In genomic region chr17:86476674-86477073, GRCm38 (mm10) we compare ENCODE assay signal across 27 mouse cellular contexts. TPM values are rescaled to one million over a fixed set of nuclear protein-coding genes. Genes with fewer than 3 reads are reported as not detected.
"Had no signal": no experiment of that assay in that cellular context is flagged by ENCODE, and none has a peak within 500 bp of the region (broad histone marks: within the 10 kb centered on the region; RNA-seq: fewer than 3 reads in every experiment).

No protein-coding gene starts in this region.

- H3K36me3 ChIP-seq: limb, embryonic 10.5 days; limb, embryonic 13.5 days; liver, embryonic 12.5 days; liver, embryonic 15.5 days; lung, embryonic 15.5 days; midbrain, embryonic 10.5 days; midbrain, embryonic 13.5 days had no signal

- H3K27ac ChIP-seq: layer of hippocampus, adult 2 months; limb, embryonic 10.5 days; limb, embryonic 13.5 days; liver, embryonic 12.5 days; liver, embryonic 15.5 days; lung, embryonic 15.5 days; midbrain, embryonic 10.5 days; midbrain, embryonic 13.5 days; neural tube, embryonic 13.5 days had no signal

- H3K27me3 ChIP-seq: limb, embryonic 13.5 days; liver, embryonic 12.5 days; liver, embryonic 15.5 days; lung, embryonic 15.5 days; megakaryocyte, embryonic 14.5 days; midbrain, embryonic 13.5 days; neural tube, embryonic 13.5 days had no signal

- H3K4me2 ChIP-seq: limb, embryonic 13.5 days; liver, embryonic 12.5 days; liver, embryonic 15.5 days; lung, embryonic 15.5 days; midbrain, embryonic 13.5 days; neural tube, embryonic 13.5 days had no signal

- ATAC-seq: inflammation-experienced regulatory T-cells, adult 6 months; intestine, embryonic 16.5 days; liver, embryonic 12.5 days; midbrain, embryonic 13.5 days; midbrain, embryonic 16.5 days had no signal

- H3K9me3 ChIP-seq: limb, embryonic 10.5 days; limb, embryonic 13.5 days; liver, embryonic 12.5 days; liver, embryonic 15.5 days; lung, embryonic 15.5 days; megakaryocyte, embryonic 14.5 days; midbrain, embryonic 10.5 days; midbrain, embryonic 13.5 days; neural tube, embryonic 13.5 days had no signal

- H3K4me3 ChIP-seq: layer of hippocampus, adult 2 months; limb, embryonic 10.5 days; limb, embryonic 13.5 days; liver, embryonic 12.5 days; liver, embryonic 15.5 days; lung, embryonic 15.5 days; megakaryocyte, embryonic 14.5 days; midbrain, embryonic 10.5 days; midbrain, embryonic 13.5 days; myocyte; neural tube, embryonic 13.5 days had no signal

- DNase-seq: kidney, adult 18-20 months; kidney, adult 9 months; kidney, postnatal 14 days; layer of hippocampus, adult 9-11 months; layer of hippocampus, postnatal 36 days; liver; retina, postnatal 1 day; thymus, adult 18-20 months; thymus, postnatal 36 days had no signal

- H3K9ac ChIP-seq: limb, embryonic 13.5 days; liver, embryonic 12.5 days; liver, embryonic 15.5 days; lung, embryonic 15.5 days; midbrain, embryonic 13.5 days; neural tube, embryonic 13.5 days had no signal

- H3K4me1 ChIP-seq: limb, embryonic 10.5 days; limb, embryonic 13.5 days; liver, embryonic 12.5 days; liver, embryonic 15.5 days; lung, embryonic 15.5 days; megakaryocyte, embryonic 14.5 days; midbrain, embryonic 10.5 days; midbrain, embryonic 13.5 days; neural tube, embryonic 13.5 days had no signal

RNA-seq across cellular contexts. Expression of gene Gm10309, which starts 28.4 kb away (rescaled TPM):
- total RNA-seq: layer of hippocampus, adult 2 months; layer of hippocampus, postnatal 36 days; left cerebral cortex, adult 8-10 months; left cerebral cortex, postnatal 25 days; monocyte, adult 5-6 weeks; neutrophil, adult 5-6 weeks had no signal
- polyA plus RNA-seq: liver, embryonic 15.5 days had no signal
